Mouse (Mus musculus) embryonic facial prominence, embryonic 13.5 days (tissue): ENCODE results near the gene Psma5. TPM values are rescaled to one million over a fixed set of nuclear protein-coding genes. Genes with fewer than 3 reads are reported as not detected.

ENCODE experiments used
- ATAC-seq: fragments of 200-750 bp; cut with Nextera tagmentation; 2 replicates; pipeline ENCODE4 v1.8.0; 2017; ENCODE audit warnings: low read depth; ENCODE audit not compliant: insufficient number of reproducible peaks, insufficient read depth, low FRiP score, low TSS enrichment
- H3K27ac ChIP-seq: fragments of 300-500 bp; sonication (generic); 2 replicates; pipeline ENCODE4 v1.5.1; 2015; ENCODE audit warnings: moderate library complexity, mild to moderate bottlenecking, inconsistent platforms
- H3K27me3 ChIP-seq: fragments of 300-500 bp; sonication (generic); 2 replicates; pipeline ENCODE4 v1.6.1; 2015; ENCODE audit warnings: mild to moderate bottlenecking, inconsistent platforms
- H3K36me3 ChIP-seq: fragments of 300-500 bp; sonication (generic); 2 replicates; pipeline ENCODE4 v1.6.1; 2015; ENCODE audit warnings: mild to moderate bottlenecking, inconsistent platforms
- H3K4me1 ChIP-seq: fragments of 300-500 bp; sonication (generic); 2 replicates; pipeline ENCODE4 v1.6.1; 2015; ENCODE audit warnings: inconsistent platforms
- H3K4me2 ChIP-seq: fragments of 300-500 bp; sonication (generic); 2 replicates; pipeline ENCODE4 v1.6.1; 2015; ENCODE audit warnings: moderate library complexity, mild to moderate bottlenecking, inconsistent platforms
- H3K4me3 ChIP-seq: fragments of 300-500 bp; sonication (generic); 2 replicates; pipeline ENCODE4 v1.5.1; 2015; ENCODE audit warnings: mild to moderate bottlenecking, inconsistent platforms
- H3K9ac ChIP-seq: fragments of 300-500 bp; sonication (generic); 2 replicates; pipeline ENCODE4 v1.6.1; 2015; ENCODE audit warnings: mild to moderate bottlenecking, inconsistent platforms
- H3K9me3 ChIP-seq: fragments of 300-500 bp; sonication (generic); 2 replicates; pipeline ENCODE4 v1.6.1; 2016; ENCODE audit warnings: inconsistent platforms
- WGBS: fragments of 180-500 bp; shearing (Covaris S2); methylation state at CpG from one replicate; pipeline ENCODE4 v1.1.7; 2015; ENCODE audit warnings: mixed read lengths; 5-methylcytosine and 5-hydroxymethylcytosine counted together
- polyA plus RNA-seq: library from polyadenylated mRNA; unstranded; fragments of >200 nt; fragmentation: Nextera tagmentation; extraction: Ambion mirVana; gene quantifications from 2 replicates; pipeline ENCODE4 v1.2.1, GENCODE M21; 2015

Gene Psma5
- polyA plus RNA-seq, 1 experiment from 2014 or later: 302 TPM

DNA sequence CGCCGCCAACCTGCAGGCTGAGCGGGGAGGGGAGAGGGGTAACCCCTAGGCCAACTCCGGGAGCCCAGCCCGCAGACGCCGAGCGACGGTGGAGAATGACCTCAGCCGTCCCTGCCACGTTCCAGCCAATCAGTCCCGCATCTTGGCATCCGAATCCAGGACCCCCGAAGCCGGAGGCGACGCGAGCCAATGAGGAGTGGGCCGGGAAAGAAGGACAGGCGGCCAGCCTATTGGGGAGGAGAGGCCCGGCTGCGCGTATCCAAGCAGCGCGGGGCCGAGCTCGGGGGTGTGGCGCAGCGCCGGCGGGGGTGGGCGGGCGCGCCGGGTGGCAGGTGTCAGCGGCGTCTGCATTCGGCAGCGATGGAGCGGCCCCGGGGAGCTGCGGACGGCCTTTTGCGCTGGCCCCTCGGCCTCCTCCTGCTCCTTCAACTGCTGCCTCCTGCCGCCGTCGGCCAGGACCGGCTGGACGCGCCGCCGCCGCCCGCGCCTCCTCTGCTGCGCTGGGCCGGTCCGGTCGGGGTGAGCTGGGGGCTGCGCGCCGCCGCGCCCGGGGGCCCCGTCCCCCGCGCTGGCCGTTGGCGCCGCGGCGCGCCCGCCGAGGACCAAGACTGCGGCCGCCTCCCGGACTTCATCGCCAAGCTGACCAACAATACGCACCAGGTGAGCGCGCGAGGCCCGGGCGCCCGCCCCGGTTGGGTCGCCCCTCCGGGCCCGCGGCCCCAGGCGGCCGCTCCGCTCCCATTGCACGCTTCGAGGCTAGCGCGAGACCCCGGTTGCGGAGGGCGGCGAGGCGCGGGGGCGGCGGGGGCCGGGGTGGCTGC, 27.3 kb downstream of the Psma5 start, which contains the start of gene Sort1:
Gene Sort1, plus strand, starts transcription at position 302 of the 821 bp plus-strand sequence.
- peaks cover 52% of the 10 kb centered on the region for H3K4me1 ChIP-seq
- no peaks in the 10 kb centered on the region for H3K9me3 ChIP-seq
- peak; percentile 97 for ATAC-seq
- H3K27me3 ChIP-seq: no peaks in the 10 kb centered on the region
- H3K4me2 ChIP-seq: peak within 1 kb of the TSS; percentile 95
- under 1% methylated on average over 97 of the region's 109 CpGs for WGBS
- H3K27ac ChIP-seq: peak within 1 kb of the TSS; percentile 89
- peak within 1 kb of the TSS; percentile 83 for H3K4me3 ChIP-seq
- H3K36me3 ChIP-seq: peaks cover 5% of the 10 kb centered on the region; the same call in 1 of the 2 replicates
- peak within 1 kb of the TSS; percentile 85 for H3K9ac ChIP-seq

DNA sequence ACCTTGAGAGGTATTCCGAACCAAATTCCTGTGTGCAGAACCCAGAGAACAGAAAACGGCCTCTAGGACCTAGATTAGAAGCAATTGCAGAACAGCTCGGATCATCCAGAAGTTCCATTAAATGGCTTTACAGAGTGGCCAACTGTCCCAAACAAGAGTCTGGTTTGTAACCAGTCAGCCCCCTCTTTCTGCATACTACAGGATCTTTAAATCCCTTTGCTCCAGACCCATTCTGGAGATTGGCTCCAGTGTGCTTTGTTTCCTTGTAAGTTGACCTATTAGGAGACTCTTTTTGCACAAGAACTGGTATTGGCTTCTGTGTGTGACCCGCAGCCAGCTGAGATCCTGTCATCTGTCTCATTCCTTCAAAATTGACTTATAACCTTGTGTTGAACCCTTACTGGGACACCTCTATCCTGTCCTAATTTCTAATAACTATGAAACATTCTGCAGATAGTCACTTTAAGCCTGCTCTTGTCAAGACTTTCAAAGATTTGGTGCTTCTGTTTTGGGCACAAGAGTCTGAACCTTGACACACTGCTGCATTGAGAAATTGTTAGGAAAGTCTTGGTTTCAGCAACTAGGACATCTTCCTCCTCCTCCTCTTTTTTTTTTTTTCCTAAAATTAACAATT, 28.5 kb downstream of the Psma5 start:
- Histone ChIP-seq H3K27ac (no peak overlapping the region), H3K9ac (peak overlapping the region; percentile 85), H3K4me2 (peak overlapping the region; percentile 95), H3K27me3 (no peaks in the 10 kb centered on the region), H3K4me1 (peaks cover 52% of the 10 kb centered on the region), H3K4me3 (peak overlapping the region; percentile 83), H3K36me3 (no peaks in the 10 kb centered on the region), H3K9me3 (no peaks in the 10 kb centered on the region)
- WGBS: 44% methylated on average over 4 of the region's 4 CpGs
- ATAC-seq: no peak

DNA sequence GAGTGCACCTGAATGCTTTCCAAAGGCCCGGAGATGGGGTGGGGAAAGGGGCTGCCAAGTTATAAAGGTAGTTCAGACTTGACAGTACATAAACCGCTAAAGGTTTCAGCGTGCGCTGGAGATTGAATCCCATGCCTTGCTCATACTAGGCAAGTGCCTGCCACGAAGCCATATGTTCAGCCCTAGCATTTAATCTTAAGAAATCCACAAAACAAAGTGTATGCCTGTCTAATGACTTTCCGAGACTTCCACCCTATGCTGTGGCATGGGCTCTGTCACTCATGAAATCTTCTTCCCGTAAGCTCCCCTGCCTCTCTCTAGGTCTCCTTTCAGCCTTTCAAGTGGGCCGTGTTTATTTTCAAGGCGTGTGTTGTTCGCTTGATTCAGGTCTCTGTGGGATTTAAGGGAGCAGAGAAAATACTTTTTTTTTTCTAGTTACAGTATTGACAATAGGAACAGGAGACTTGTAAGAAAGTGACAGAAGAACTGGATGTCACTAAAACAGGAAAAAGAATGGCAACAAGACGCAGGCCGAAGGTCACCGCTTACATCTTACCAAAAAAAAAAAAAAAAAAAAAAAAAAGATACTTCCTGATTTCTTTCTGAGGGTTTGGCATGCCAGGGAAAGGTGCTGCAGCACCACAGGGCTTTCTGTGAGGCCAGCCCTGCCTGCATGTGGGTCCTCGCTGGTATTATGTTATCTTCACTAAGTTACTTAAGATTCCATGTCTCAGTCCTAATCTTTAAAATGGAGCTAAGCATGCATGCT, 30.1 kb downstream of the Psma5 start:
- Histone ChIP-seq H3K36me3 (no peaks in the 10 kb centered on the region), H3K9me3 (no peaks in the 10 kb centered on the region), H3K4me2 (no peak overlapping the region), H3K4me1 (peaks cover 52% of the 10 kb centered on the region), H3K4me3 (no peak overlapping the region), H3K27me3 (no peaks in the 10 kb centered on the region), H3K9ac (peak overlapping the region; percentile 37; the same call in 1 of the 2 replicates), H3K27ac (no peak overlapping the region)
- no peak for ATAC-seq
- 61% methylated on average over 14 of the region's 14 CpGs for WGBS

DNA sequence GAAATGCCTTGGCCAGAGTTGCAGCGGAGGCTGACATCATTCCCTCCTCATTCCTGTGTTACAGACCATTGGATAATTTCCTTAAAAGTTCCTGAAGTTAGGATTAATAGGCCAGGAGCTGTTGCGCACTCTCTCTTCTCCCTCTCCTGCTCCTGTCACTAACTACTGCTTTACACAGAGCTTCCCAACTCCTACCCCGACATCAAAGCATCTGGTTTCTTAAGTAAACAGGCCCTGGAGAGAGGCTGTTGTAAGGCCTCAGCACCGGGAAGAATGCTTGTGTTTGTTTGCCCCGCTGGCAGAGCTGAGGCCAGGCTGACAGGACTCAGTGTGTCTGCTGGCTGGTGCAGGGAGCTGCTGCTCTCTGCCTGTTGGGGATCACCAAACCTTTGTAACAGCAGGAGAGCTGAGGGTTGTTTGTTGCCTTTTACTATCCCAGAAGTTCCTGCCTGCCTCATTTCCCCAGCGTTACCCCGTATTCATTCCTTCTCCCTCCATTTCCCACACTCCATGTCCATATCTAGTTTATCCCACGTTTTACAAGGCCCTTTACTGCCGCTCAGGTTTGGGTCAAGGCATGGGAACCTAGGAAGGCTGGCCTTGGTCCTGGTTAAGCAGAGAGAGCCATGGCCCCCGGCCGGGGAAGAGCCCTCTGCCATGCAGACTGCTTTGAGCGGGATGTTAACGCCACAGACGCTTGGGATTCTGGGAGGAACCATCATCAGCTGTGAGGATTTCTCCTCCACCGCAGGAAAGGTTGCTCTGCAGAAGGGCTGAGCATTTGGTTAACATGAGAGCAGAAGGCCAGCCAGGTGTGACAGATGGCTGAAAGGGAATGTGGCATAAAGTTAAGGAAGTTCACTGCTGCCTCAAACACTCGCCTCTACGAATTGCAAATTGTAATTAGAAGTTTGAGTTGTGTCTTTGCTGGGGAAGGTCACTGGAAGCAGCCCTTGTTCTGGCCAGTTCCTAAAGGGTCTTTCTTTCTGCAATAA, 31.4 kb downstream of the Psma5 start:
- 24% methylated on average over 17 of the region's 17 CpGs for WGBS
- H3K27me3 ChIP-seq: no peaks in the 10 kb centered on the region
- H3K4me2 ChIP-seq: peak overlapping the region; percentile 28
- H3K9ac ChIP-seq: peak overlapping the region; percentile 37
- no peak overlapping the region for H3K4me3 ChIP-seq
- no peaks in the 10 kb centered on the region for H3K9me3 ChIP-seq
- H3K36me3 ChIP-seq: no peaks in the 10 kb centered on the region
- peaks cover 46% of the 10 kb centered on the region for H3K4me1 ChIP-seq
- peak overlapping the region; percentile 52 for H3K27ac ChIP-seq
- no peak for ATAC-seq

DNA sequence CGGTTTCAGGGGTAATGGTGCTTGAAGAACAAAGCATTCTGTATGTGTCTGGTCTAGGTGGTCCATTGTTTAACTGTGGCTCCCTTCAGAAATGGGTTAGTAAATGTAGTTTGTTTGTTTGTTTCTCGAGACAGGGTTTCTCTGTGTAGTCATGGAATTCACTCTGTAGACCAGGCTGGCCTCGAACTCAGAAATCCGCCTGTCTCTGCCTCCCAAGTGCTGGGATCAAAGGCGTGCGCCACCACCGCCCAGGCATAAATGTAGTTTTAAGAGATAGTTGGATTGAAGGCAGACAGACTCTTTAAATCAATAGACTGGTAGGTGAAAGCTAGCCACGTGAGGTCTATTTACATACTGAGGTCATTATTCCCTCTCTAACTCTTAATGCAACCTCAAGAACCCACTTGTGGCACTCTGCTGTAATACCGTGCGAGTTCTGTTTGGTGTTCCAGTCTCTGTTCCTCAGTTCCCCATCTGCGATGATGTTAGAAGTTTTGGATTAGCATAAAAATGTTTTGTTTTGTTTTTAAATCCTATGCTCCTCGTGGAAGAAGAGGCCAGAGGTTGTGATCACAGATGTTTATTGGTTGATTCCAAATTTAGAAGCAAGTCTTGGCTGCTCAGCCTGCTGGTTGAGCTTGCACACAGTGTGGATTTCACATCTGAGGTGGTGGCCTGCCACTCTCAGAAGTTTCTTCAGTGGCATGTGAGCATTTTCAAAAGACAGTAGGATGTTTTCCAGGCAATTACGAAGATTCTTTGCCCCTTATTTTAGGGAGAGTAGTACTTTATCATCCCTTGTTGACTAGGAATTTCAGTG, 32.8 kb downstream of the Psma5 start:
- no peaks in the 10 kb centered on the region for H3K36me3 ChIP-seq
- no peaks in the 10 kb centered on the region for H3K27me3 ChIP-seq
- no peak for ATAC-seq
- no peak overlapping the region for H3K27ac ChIP-seq
- H3K4me3 ChIP-seq: no peak overlapping the region
- peaks cover 47% of the 10 kb centered on the region for H3K4me1 ChIP-seq
- no peaks in the 10 kb centered on the region for H3K9me3 ChIP-seq
- H3K4me2 ChIP-seq: no peak overlapping the region
- H3K9ac ChIP-seq: no peak overlapping the region
- WGBS: 80% methylated on average over 13 of the region's 13 CpGs

DNA sequence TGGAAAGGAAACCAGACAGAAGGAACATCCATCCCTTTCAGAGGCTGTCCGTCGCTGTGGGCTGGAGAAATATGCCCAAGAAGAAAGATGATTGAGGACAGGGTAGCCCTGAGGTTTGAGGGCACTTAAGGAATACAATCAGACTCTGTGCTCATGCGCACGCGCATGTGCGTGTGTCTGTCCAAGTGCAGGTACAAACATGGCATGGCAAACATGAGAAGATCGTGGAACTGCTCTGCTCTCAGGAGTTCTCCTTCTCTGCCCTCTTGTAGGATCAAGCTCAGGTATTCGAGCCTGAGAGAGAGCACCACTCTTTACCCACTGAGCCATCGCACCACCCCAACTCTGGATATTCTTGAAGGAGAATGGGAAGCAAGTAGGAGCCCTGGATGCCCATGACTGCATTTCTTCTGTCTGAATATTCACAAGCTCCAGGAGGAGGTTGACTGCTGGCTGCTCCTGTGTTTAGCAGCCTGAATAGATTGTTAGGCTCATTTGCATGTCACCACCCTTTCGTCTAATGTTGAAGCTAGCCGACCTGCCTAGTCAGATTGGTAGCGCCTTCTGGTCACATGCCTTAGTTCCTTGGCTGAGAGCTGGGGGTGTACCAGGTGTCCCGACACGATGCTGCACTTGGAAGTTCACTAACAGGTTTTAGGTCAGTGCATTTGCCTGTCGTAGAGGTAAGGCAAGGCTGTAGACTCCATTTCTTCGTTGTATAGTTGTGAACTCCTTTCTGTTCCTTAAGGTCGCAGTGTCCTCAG, 34.5 kb downstream of the Psma5 start:
- peaks cover 48% of the 10 kb centered on the region for H3K4me1 ChIP-seq

DNA sequence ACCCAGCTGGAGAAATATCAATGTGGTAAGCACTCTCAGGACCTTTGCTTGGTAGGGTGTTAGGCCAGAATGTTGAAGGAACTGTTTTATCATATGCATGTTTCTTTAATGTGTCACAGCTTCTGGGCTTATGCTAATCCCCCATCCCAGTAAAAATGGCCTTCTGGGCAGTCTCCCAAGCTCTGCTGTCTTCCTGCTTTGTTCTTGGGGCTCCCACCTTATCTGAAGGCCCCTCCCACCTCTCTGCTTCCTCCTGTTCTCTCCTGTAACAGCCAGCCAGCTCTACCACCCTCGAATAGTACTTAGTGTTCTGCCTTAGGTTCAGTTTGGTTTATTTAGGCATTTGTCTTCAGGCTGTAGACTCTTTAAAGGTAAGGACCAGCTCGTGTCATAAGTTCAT, 37.7 kb downstream of the Psma5 start:
- H3K9me3 ChIP-seq: no peaks in the 10 kb centered on the region
- WGBS: 43% methylated on average over 2 of the region's 2 CpGs
- no peaks in the 10 kb centered on the region for H3K27me3 ChIP-seq
- H3K27ac ChIP-seq: peak overlapping the region; percentile 28; the same call in 1 of the 2 replicates
- no peak overlapping the region for H3K4me2 ChIP-seq
- ATAC-seq: no peak
- H3K9ac ChIP-seq: no peak overlapping the region
- H3K36me3 ChIP-seq: no peaks in the 10 kb centered on the region
- no peak overlapping the region for H3K4me3 ChIP-seq
- H3K4me1 ChIP-seq: peaks cover 31% of the 10 kb centered on the region

More for the DNA sequence above, 34.5 kb downstream of the Psma5 start:
- ATAC-seq: no peak
- Histone ChIP-seq H3K9ac (no peak overlapping the region), H3K27me3 (no peaks in the 10 kb centered on the region), H3K4me3 (no peak overlapping the region), H3K4me2 (no peak overlapping the region), H3K27ac (no peak overlapping the region), H3K36me3 (no peaks in the 10 kb centered on the region), H3K9me3 (no peaks in the 10 kb centered on the region)
- 72% methylated on average over 17 of the region's 17 CpGs for whole genome bisulfite sequencing

DNA sequence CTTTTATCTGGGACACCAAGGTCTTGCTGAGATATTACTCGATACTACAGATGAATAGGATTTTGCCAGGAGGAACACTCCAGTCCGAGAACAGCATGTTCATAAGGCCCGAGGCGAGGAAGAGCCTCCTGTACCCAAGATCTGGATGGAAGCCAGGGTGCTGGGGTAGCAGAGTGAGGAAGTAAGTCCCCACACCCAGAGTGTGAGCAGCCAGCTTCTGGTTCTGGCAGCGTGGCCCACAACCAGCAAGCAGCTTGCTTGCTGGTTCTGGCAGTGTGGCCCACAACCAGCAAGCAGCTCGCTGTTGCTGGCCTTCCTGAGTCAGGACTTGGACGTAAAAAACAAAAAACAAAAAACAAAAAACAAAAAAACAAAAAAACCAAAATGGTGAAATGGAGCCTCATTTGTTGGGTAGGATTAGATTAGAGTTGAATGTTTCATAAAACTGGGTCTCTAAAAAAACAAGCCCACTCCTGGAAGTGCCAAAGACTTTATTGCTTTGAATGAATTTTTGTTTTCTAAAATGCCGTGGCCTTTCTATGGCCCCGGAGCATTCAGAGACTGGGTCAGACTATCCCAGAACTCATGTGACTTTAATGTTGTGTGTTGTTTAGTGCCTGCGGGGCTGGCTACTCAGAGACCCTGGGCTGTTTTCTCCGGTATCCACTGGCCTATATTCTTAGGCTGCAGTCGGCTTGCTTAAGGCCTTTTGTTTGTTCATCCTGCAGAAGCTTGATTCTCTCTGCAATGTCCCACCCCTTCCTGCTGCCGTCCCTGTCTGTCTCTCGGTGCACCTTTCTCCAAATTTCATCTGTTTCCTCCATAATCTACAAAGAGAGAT, 38.9 kb downstream of the Psma5 start:
- ATAC-seq: no peak
- H3K9me3 ChIP-seq: no peaks in the 10 kb centered on the region
- H3K4me1 ChIP-seq: peaks cover 31% of the 10 kb centered on the region
- H3K4me2 ChIP-seq: peak overlapping the region; percentile 34
- H3K27me3 ChIP-seq: no peaks in the 10 kb centered on the region
- H3K9ac ChIP-seq: no peak overlapping the region
- H3K36me3 ChIP-seq: no peaks in the 10 kb centered on the region
- 39% methylated on average over 14 of the region's 14 CpGs for WGBS
- H3K4me3 ChIP-seq: 0 out of 2 replicates have a peak overlapping the region, but pooled peaks have one; percentile 1
- H3K27ac ChIP-seq: peak overlapping the region; percentile 68
